Mouse (Mus musculus) olfactory bulb, adult 2 months (tissue): ENCODE measurements at regions not wholly inside any gene's neighbourhood (a gene's known extent, or its start where the extent isn't known, plus 50 kb on each side); places are given as distances from the start of the nearest gene placed in this dataset.
A peak's percentile ranks its signal among the peaks of the same experiment; 100 is the strongest.

Experiments used
- H3K27ac ChIP-seq: fragments of 200-500 bp; 2 replicates; pipeline ENCODE4 v1.5.1; 2012; ENCODE audit warnings: low read depth, low read length; ENCODE audit not compliant: insufficient read depth
- H3K4me1 ChIP-seq: fragments of 200-500 bp; 2 replicates; pipeline ENCODE4 v1.6.1; 2012; ENCODE audit warnings: low read length; ENCODE audit not compliant: control insufficient read depth, insufficient read depth
- H3K4me3 ChIP-seq: fragments of 200-500 bp; 2 replicates; pipeline ENCODE4 v1.5.1; 2012; ENCODE audit warnings: mild to moderate bottlenecking, low read depth, low read length, moderate library complexity; ENCODE audit not compliant: insufficient read depth
- CTCF ChIP-seq: fragments of 200-500 bp; IDR thresholded peaks from 2 replicates; pipeline ENCODE4 v1.5.1; 2012; ENCODE audit warnings: low read depth, mild to moderate bottlenecking, low read length, moderate library complexity; ENCODE audit not compliant: insufficient read depth
- POLR2A ChIP-seq: fragments of 200-500 bp; IDR thresholded peaks from 2 replicates; pipeline ENCODE4 v1.6.1; 2012; ENCODE audit warnings: mild to moderate bottlenecking, low read depth, low read length, moderate library complexity; ENCODE audit not compliant: insufficient read depth
- WGBS: fragments of 180-500 bp; shearing (Covaris S2); methylation state at CpG from one replicate; pipeline ENCODE4 v1.1.7; 2018; 5-methylcytosine and 5-hydroxymethylcytosine counted together

DNA sequence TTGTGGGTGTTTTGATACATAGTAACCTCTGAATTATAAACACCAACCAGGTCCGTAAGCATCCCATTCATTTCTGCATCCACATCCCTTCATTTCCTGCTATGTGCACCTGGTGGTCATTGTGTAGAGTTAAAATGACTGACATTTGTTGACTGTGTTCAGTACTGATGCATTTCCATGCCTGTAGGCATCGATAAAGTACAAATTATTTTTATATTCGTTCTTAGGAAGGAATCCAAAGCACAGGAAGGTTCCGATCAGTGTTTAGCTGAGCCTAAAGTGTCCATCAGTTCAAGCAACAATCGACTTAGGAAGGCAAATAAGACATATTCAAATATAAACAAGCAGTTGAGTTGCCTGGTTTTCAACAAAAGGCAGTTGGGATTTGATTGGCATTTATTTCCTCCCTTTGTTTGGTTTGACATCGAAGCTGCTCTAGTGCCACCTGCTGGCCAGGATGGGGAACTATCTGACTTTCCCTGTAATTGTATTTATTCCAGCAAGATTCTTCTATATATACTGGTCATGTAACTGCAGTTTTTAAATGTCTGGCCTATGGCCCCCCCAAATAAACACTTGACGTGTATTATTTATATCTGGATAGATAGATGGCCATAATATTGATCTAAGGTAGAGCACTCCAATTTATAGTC, 64.6 kb upstream of the Osbpl8 start:
- peaks cover 6% of the 10 kb centered on the region for H3K4me1 ChIP-seq
- TF ChIP-seq CTCF: no peak
- no peak for TF ChIP-seq POLR2A
- peak overlapping the region; percentile 59 for H3K27ac ChIP-seq
- 15% methylated on average over 7 of the region's 7 CpGs for WGBS
- H3K4me3 ChIP-seq: no peak overlapping the region

DNA sequence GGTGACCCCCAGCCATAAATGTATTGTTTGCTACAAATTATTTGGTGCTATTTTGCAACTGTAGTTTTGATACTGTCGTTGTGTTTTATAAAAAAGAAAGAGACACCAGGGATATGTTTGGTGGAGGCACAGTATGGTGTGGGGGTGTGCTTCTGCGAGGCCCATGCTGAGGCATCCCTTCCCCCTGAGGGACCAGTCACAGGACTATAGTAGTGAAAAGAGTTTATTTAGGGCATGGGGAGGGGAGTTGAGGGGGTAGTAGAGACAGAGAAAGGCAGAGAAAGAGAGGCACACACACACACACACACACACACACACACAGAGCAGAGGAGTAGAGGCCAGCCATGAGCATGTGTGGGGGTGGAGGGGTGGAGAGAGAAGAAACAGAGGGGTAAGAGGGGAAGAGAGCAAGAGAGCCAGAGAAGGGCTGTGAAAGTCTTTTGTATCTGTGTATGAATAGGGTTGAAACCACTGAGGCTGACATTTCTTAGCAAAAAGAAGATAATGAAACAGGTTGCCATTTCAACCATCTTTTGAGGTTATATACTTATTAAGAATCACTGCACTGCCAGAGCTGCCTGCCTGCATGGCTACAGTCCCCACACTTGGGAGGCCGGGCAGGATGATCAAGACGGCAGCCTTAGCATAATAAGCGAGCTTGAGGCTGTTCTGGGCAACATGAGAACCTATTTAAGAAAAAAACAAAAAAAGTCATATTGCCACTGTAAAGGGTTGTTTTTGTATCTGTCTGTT, 65.3 kb upstream of the Osbpl8 start:
- H3K27ac ChIP-seq: peak overlapping the region; percentile 59
- peaks cover 6% of the 10 kb centered on the region for H3K4me1 ChIP-seq
- no peak for TF ChIP-seq POLR2A
- TF ChIP-seq CTCF: no peak
- H3K4me3 ChIP-seq: no peak overlapping the region
- WGBS: 35% methylated on average over 5 of the region's 5 CpGs

GRCm38 (mm10) chr10:111097245-111097644, 67.3 kb upstream of the Osbpl8 start:
- 59% methylated on average over 5 of the region's 5 CpGs for WGBS
- Histone ChIP-seq H3K4me3 (no peak overlapping the region), H3K27ac (no peak overlapping the region), H3K4me1 (peaks cover 6% of the 10 kb centered on the region)
- TF ChIP-seq POLR2A (no peak), CTCF (no peak)

- WGBS: 88% methylated on average over 6 of the region's 6 CpGs
Observed at GRCm38 (mm10) chr10:111096811-111097210, 67.7 kb upstream of the Osbpl8 start.

GRCm38 (mm10) chr10:111094405-111094804, 70.1 kb upstream of the Osbpl8 start:
- H3K4me1 ChIP-seq: peaks cover 5% of the 10 kb centered on the region
- WGBS: 58% methylated on average over 9 of the region's 9 CpGs
- no peak for TF ChIP-seq CTCF
- no peak for TF ChIP-seq POLR2A

More at GRCm38 (mm10) chr10:111096811-111097210, 67.7 kb upstream of the Osbpl8 start:
- H3K27ac ChIP-seq: no peak overlapping the region
- no peak overlapping the region for H3K4me3 ChIP-seq
- TF ChIP-seq POLR2A (no peak), CTCF (no peak)
- peaks cover 6% of the 10 kb centered on the region for H3K4me1 ChIP-seq

GRCm38 (mm10) chr10:111089382-111089781, 75.2 kb upstream of the Osbpl8 start:
- no peak overlapping the region for H3K4me3 ChIP-seq
- peaks cover 4% of the 10 kb centered on the region; the same call in 1 of the 2 replicates for H3K4me1 ChIP-seq
- H3K27ac ChIP-seq: no peak overlapping the region
- TF ChIP-seq CTCF: no peak
- no peak for TF ChIP-seq POLR2A
- WGBS: 59% methylated on average over 5 of the region's 5 CpGs

More at GRCm38 (mm10) chr10:111094405-111094804, 70.1 kb upstream of the Osbpl8 start:
- Histone ChIP-seq H3K4me3 (no peak overlapping the region), H3K27ac (no peak overlapping the region)

DNA sequence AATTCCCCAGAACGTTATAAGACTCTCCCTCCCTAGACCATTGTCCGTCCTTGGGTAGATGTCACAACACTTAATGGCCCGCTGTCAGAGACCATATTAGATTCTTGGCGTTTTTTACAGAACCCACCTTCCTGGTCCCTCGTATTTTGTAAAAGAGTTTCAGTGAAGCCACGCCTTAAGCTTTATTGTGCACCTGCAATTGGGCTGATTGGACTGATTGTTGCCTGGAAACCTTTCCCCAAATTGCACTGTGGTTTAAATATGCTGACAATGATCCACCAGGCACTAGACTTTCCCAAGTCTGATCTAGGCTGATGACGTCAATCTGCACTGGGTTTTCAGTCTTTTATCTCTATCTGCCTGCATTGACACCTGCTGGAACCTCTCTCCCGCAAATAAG, 75.6 kb upstream of the Zdhhc17 start:
- Histone ChIP-seq H3K4me1 (peaks cover 9% of the 10 kb centered on the region), H3K4me3 (no peak overlapping the region), H3K27ac (no peak overlapping the region)
- no peak for TF ChIP-seq CTCF
- no peak for TF ChIP-seq POLR2A
- 86% methylated on average over 8 of the region's 8 CpGs for WGBS

- TF ChIP-seq POLR2A (no peak), CTCF (no peak)
- peaks cover 9% of the 10 kb centered on the region for H3K4me1 ChIP-seq
- 39% methylated on average over 4 of the region's 4 CpGs for WGBS
- H3K27ac ChIP-seq: no peak overlapping the region
- no peak overlapping the region for H3K4me3 ChIP-seq
Observed at GRCm38 (mm10) chr10:111084267-111084780, 74.4 kb upstream of the Zdhhc17 start.

DNA sequence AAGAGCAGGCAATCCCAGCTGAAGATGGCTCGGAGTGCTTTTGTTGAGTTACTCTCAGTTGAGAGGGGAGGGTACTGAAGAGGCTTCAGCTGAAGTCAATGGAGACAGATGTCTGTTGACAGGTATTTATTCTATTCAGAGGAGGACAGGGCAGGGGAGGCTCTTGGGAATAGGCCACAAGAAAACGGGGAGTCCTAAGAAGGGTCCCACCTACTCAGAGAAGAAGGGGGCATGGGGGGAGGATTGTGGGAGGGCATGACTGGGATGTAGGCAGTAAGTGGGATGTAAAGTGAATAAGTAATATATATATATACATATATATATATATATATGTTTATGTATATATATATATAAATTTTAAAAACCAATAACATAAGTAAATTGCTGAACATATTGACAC, 73.9 kb upstream of the Zdhhc17 start:
- Histone ChIP-seq H3K27ac (no peak overlapping the region), H3K4me1 (peaks cover 9% of the 10 kb centered on the region), H3K4me3 (no peak overlapping the region)
- TF ChIP-seq CTCF: no peak
- no peak for TF ChIP-seq POLR2A
- WGBS: 54% methylated on average over 2 of the region's 2 CpGs
